Mouse (Mus musculus) bone marrow, adult 2 months (tissue): ENCODE results near the gene Aagab.

Source experiments
- CTCF ChIP-seq: fragments of 200-500 bp; IDR thresholded peaks from 2 replicates; pipeline ENCODE4 v1.5.1; 2011; ENCODE audit warnings: low read length, control low read depth; ENCODE audit not compliant: control insufficient read depth, insufficient read depth
- POLR2A ChIP-seq: fragments of 200-500 bp; IDR thresholded peaks from 2 replicates; pipeline ENCODE4 v1.6.1; 2011; ENCODE audit warnings: low read depth, mild to moderate bottlenecking, control low read depth, low read length, borderline replicate concordance; ENCODE audit not compliant: control insufficient read depth

DNA sequence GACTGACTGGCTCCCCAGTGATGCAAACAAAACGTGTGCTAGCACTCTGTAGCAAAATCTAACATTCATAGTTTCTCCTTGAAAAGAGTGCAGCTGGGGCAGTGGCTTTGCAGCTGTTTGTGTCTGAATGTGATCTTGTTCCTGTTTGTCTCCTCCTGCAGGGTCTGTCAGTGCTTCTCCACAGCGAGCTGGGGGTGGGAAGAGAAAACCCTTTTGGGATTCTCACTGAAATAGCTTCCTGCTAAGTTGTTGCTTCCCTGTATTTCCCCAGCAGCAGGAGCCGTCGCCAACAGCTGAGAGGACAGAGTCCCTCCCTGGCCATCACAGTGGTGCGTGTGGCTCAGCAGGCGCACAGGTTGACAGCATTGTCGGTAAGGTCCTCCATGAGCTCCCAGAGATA, 33.7 kb downstream of the Aagab start:
- TF ChIP-seq CTCF (no peak), POLR2A (no peak)
